Mouse (Mus musculus): ENCODE results near the gene Calr.

Calr gene

DNA sequence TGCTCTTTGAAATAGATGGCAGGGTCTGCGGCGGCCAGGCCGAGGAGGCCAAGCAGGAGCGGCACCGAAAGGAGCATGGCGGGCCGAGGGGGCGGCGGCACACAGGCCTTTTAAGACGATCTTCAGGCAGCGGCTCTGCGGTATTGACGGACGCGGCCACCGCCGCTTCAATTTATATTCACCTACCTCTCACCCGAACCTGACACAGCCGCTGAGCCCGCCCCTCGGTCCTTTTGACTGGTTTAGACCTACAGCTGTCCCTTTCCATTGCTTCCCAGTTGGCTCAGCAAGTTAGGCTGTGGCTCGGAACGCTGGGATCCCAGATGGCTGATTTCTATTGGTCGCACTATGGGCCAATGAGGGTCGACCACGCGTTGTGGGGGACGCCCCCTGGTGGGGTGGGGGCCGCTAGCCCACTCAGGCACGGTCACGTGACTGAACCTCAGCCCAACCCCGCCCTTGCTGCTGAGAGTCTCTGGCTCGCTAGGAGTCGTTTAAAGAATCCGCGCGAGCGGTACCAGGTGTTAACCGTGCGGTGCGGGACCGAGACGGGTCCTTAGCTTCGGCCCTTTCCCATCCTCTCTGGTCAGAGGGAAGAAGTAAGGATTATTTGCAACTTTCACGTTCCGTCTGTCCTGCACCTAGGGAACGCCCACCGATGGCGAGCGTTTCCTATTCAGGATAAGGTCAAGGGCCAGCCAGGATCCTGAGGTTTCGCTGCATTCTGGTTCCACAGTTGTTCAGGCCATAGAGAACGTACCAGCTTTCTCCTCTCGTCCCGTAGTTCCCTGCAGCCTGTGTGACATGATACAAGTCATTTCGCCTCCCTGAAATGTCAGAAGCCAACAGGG, at the start of gene Calr:
Gene Calr (minus strand): TSS at position 213 of the 851 bp plus-strand sequence.
- peak; percentile 99 for DNase-seq

DNA sequence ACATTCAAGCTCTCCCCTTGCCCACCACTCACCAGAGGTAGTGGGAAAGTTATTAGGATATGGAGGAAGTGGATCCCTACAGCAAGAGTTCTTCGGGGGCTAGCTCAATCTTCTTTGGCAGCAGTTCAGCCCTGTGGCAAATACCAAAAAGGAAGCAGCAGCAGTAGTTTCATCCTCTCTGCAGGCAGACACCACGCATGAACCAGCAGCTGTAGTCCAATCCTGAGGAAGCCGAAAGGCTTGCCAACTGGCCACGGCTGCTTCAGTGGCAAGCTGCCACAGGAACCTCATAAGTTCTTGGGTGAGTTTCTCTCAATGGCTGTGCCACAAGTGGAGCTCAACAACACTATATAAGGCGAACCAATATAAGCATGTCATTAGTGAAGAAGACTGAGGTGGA, 49.2 kb upstream of the Calr start:
- no peak for DNase-seq

DNA sequence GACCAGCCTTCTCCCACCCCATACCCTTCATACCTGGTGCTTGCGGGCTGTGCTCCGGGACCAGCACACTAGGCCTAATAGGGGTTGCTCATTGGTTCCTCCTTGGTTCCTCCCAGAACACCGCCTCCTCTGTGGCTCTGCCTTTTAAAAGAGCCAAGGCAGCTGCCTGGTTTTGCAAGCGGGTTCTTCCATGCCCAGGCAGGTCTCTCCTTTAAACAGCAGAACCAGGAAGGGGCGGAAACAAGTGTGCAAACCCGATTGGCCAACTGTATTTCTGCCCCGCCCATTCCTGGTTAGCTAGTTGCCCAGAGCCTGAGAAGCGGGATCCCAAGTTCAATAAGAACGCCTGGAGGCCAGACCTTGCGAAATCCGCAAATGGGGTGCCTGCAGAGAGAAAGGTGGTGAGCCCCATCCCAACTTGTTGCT, 47.0 kb upstream of the Calr start, which contains the start of gene Gcdh:
Gene Gcdh (minus strand): TSS at position 213 of the 426 bp plus-strand sequence.
- peak; percentile 94 for DNase-seq

DNA sequence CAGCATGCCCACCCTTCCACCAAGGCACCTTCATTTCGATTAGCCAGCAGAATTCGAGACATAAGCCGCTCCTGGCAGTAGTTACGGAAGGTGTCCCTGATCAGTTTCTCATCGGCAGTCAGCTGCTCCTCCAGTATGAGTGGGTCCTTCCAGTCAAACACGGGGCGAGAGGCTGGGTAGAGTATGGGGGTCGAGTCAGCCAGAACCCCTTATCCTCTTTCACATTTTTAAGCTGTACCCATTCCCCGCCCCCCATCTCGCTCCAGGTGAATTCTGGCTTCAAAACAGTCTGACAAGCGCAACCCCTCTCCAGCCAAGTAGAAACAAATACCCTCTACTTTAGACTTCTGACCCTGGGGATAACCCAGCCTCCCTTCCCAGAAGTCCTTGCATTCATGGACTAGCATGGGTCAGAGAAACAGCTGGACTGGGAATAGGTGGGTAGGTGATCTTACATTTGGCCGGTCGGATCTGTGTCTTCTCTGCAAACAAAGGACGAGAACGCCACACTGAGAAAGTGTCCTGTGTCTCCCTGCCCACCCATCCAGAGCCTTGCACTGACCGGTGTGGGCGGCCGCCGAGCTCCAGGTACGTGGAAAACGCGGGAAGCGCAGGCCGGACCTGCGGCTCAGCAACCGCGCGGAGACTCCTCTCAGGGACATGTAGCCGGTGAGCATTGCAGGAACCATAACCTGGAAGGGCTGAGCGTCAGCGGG, 46.4 kb upstream of the Calr start:
- peak; percentile 74 for DNase-seq

DNA sequence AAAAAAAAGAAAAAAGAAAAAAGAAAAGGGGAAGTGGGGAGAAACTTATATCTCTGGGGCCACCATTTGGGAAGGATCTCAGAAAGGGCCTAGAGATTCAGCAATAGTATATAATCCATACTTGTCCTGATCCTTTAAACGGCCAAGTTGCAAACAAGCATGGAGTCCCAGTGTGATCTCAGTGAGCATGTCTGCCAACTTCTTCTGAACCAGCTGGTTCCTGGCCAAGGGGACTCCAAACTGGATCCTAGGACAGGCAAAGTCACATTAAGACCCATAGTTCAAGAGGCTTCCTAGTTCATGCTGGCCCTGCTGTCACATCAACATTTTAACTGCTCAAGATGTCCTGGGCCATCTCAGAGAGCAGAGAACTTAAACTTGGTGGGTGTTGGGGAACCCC, 42.4 kb upstream of the Calr start:
- DNase-seq, result no peak

DNA sequence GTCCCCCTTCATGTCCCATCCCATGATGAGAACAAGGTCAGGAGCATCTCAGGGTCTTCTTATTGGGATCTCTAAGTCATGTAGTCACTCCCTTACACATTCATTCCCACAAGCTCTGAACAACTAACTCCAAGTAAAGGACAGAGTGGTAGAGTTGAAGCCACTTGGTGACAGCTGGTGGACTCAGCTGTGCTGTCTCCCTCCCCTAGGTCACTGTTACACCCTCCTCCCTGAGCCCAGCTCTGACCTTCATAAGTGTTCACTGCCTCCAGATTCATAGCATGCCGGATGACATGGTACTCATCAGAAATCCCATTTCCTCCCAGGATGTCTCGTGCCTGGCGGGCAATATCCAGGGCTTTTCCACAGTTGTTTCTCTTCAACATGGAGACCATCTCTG, 41.5 kb upstream of the Calr start:
- no peak for DNase-seq

DNA sequence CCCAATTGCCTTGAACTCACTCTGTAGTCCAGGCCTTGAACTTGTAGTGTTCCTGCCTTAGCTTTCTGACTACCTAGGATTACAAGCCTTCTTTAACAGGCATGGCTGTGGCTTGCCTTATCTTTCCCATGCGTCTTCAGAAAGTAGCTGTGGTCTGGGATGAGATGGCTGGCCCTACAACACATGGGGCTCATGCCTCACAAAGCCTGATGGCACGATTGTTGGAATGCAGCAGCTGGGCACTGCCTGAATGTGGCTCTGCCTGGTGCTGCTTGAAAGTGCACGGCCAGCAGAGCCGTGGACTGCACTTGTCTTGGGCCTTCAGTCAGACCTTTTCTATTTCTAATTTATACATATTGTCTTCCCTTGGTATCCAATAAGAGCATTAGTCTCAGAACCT, 38.0 kb upstream of the Calr start:
- no peak for DNase-seq

DNA sequence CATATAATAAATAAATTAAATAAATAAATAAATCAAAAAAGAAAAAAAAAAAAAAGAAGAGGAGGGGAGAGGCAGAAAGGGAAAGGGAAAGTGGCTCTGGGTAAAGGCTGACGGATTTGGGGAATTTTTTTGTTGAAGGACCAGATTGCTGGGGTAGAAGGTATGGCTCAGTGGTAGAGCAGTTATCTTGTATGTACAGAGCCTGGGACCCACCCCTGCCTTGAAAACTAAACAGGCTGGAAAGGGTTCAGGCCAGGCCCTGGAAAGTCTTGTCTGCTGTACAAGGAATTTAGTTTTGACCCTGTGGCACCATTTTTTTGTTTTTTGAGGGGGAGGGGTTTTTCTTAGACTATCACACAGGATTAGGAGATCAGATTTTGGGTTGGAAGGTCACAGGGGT, 32.2 kb upstream of the Calr start:
- DNase-seq, result no peak

DNA sequence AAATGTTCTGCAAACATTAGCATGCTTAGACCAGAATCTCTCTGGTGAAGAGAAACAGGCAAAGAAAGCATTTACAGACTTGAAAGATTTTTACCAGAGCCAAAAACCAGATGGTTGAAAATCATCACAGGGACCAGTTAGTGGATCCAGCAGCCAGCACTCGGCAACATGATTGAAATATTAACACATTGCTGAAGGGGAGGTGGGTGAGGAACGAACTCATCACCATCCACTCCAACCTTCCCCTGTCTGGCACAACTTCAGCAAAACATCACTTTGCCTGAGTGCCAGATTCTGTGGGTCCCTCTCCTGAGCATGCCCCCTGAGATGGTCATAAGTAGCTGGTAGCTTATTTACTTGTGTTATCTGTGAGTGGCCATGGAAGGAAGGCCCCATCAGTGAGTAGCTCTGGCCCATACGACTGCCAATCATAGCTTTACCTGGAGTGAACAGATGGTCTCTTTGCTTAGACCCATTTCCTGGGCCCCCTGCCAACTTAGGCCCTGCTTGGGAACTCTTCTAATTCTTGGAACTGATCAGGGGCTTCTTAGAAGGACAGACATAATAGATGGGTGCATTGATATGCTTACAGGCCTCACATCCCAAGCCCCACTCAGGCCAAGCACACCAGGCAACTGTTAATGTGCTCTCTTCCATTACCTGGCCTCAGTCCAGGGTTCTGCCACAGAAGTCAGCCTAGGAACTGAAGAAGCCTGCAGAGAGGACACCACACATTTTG, 30.7 kb upstream of the Calr start:
- DNase-seq, result no peak

DNA sequence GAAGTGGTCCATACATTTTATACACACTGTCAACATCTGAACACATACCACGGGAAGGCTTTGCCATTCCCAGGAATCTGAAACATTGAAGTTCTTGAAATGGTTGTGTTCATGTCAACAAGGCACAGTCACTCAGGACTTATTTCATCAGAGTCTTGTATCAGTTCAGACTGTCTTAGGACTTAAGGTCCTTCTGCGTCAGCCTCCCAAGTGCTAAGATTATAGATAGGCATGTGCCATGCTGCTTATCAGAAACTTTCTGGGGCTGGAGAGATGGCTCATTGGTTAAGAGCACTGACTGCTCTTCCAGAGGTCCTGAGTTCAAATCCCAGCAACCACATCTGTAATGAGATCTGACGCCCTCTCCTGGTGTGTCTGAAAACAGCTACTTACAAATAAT, 27.6 kb upstream of the Calr start:
- DNase-seq, result no peak

DNA sequence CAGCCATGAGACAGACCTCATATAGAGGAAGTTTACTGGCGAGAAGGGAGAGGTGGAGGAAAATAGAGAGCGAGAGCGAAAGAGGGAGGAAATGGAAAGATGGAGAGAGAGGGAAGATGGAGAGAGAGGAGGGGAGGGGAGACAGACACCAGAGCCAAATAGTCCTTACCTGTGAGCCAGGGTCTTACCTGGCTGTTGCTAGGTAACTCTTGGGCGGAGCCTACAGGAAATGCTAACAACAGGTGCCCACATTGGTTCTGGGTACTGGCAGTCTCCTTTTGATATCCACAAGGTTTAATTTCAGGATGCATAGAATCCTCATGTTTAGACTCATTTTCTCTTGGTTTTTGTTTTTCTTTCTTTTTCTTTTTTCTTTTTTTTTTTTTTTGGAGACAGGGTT, 26.3 kb upstream of the Calr start:
- DNase-seq, result no peak

DNA sequence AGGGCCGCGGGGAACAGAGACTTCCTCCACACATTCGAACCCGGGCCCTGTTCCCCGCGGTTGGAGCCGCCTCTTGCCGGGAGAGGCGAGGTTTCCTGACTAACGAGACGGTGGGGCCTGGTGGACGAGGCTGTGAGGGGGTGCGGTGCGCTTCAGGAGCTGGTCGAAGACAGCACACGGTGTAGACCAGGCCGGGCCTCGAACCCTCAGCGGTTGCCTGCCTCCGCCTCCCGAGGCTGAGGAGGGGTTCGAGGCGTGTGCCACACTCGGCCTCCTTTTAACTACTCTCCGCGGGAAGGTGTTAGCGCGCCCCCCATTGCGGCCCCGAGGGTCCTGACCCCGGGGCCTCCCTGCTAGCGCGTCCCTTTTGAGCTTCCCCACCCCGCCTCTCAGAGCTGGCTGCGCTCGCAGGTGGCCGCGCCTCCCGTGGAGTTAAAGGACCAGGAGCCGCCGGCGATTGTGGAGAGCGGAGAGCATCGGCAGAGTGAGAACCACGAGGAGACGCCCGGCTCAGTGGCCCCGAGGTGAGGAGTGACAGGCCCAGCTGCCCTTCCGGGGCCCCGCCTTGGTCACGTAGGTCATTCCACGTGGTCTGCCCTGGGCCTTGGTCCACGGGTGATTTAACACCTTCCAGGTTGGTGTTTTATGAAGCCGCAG, 25.7 kb upstream of the Calr start:
- DNase-seq, result peak; percentile 40

DNA sequence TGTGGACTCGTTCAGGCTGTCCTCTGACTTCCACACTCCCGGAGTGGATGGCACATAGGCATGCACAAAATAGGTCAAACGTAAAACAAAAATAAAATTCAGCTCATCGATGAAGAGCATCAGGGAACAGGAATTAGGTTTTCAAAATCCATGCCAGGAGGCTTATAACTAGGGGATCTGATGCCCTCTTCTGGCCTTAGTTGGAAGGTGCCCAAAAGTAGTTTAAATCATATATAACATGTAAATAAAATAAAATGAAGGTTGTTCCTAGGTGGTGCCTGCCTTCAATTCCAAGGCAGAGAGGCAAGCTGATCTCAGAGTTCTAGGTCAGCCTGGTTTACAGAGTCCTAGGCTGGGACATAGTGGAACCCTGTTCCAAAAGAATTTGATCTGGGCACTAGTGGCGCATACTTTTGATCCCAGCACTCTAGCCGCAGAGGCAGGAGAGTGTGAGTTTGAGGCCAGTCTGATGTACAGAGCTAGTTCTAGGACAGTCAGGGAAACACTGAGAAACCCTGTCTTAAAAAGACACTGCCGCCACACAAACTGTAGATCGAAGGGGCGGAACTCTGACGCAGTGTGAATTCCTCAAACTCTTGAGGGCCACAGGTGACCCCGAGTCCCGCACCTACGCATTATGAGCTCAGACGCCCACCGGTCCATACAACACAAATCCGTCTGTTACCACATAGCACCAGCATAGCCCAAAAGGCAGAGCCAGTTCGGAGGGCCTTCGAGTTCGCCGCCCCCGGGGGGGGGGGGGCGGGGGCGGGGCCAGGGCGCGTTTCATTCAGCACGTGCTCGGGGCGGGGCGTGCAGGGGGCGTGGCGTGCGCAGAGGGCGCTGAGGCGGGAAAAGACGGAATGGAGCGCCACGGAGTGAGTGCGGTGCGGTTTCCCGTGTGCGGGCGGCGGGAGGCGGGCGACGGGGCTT, 24.9 kb upstream of the Calr start, which contains the start of gene Syce2:
Gene Syce2 (plus strand): TSS at position 736 of the 933 bp plus-strand sequence.
- peak; percentile 84 for DNase-seq

DNA sequence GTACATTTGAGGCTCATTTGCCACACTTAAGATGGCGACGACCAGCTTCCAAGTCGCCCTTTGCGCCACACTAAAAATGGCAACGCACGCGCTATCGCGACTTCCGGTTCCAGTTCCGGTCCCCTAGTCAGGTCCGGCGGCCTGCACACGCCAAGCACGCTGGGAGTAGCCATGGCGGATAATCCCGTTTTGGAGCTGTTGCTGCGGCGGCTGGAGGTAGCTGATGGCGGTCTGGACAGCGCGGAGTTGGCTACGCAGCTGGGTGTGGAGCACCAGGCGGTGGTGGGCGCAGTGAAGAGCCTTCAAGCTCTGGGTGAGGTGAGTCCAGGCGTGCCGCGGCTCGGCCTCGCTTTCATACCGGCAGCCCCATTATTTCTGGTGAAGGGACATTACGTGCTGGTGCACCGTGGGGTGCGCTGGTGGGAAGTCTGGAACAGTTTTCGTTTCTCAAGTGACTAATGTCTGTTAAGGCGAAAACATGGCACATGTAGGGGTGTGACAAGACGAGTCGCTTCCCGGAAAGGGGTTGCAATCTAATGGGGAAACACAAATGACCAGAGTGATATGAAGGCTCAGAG, 10.2 kb upstream of the Calr start, which contains the start of gene Farsa:
Gene Farsa (plus strand): TSS at position 126 of the 578 bp plus-strand sequence.
- peak; percentile 95 for DNase-seq

DNA sequence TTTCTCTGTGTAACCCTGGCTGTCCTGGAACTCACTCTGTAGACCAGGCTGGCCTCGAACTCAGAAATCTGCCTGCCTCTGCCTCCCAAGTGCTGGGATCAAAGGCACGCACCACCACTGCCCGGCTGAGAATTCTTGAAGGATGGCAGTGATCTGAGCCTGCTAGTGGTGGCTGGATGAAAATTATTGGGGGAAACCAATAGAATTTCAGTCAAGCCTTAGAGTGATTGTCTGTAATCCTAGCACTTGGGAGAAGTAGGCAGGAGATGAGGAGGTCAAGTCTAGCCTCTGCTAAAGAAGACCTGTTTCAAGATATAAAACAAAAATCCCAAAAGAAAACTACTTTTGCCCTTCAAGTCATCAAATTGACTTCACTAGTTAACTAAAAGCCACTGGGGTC, 9.7 kb upstream of the Calr start:
- no peak for DNase-seq

DNA sequence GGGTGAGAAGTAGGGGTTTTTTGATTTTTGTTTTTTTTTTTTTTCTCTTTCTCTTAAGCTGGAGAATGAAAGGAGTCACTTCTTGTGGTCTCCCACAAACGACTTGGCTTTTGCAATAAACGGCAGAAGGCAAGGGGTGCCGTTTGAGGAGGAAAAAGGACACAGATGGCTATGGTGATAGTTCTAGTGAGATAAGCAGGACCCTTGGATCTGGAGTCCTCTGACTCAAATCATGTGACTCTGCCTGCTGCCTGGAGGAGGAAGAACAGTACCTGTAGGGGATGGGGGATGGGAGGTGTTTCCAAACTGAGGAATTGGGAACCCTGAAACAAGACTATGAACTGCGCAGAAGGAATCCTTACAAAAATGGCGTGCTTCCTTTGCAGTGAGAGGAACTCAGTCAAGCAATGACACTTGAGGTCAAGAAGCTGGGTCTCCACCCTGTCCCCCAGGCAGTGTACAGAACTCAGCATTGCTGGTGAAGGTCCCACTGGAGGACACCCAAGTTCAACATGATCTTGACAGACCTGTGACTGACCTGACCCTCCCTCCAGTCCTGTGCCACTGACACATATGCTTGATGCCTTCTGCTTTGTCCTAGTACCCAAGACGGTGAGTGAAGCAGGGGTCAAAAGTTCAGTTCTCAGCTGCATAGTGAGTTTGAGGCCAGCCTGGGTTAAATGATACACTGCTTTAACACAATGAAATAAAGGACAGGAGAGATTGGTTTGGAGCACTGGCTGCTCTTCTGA, 1.1 kb upstream of the Calr start:
- DNase-seq, result no peak

DNA sequence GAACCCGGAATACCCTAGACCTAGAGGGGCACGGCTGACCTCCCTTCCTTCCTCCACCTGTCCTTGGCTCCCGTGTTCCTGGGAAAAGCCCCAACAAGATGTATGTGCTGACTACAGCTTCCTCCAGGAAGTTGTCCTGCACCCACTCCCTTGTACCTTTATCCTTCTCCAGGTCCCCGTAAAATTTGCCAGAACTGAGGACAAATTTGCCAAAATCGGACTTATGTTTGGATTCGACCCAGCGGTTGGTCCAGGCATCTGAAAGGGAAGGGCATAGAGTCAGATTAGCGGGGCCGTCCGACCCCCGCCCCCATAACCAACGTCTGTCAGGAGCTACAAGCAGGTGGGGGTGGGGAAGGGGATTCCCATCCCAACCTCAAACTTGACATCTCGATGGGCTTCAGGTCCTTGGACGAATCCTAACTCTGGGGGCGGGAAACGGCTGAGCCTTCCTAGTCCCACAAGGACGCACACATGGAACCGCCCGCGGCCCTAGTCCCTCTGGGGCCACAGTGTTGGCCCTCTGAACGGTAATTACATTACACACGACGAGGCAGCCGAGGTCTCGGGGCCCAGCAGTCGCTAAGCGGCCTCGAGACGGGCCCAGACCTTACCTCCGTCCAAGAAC, 526 bp downstream of the Calr start:
- peak; percentile 21 for DNase-seq

DNA sequence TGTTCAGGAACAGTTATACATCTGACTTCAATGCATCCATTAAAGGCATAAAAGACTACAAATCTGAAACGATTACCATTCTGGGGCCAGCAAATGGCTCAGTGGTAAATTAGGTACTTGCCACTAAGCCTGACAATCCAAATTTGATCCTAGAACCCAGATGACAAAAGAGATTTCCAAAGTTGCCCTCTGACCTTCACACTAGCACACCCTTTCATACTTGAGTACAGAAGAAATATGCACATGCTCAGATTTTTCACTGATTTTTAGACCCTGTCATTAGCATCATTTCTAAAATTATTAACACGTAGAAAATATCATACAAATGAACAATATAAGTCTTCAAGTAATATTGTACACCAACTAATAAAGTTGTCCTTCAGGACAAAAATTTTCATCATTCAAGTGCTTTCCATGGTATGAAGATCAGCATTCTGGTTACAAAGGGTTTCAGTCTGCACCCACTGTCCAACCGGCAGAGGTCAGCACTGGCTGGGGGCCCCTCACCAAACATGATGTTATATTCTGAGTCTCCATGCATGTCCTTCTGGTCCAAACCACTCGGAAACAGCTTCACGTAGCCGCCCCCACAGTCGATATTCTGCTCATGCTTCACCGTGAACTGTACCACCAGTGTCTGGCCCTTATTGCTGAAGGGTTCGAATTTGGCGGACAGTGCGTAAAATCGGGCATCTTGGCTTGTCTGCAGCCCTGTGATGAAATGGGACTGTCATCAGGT, 1.2 kb downstream of the Calr start:
- peak; percentile 38 for DNase-seq

DNA sequence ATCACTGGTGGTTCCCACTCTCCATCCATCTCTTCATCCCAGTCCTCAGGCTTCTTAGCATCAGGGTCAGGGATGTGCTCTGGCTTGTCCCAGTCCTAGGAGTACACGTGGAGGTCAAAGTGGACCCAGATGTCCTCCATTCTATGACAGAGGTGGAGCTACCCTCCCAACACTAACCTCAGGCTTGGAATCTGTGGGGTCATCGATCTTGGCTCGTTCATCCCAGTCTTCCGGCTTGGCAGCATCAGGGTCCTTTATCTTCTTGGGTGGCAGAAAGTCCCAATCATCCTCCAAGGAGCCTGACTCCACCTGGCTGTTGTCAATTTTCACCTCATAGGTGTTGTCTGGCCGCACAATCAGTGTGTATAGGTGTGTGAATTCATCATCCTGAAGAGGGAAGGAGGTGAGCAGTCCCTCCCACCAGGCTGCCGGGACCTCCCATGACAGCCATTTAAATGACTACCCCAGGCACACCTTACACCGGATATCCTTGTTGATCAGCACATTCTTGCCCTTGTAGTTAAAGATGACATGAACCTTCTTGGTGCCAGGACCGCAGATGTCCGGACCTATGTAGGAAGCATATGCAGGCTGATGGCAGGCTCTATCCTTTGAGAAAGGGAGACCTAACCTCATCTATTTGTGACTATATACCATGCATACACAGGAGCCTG, 2.2 kb downstream of the Calr start:
- DNase-seq, result no peak
